In the genomic region with DNA sequence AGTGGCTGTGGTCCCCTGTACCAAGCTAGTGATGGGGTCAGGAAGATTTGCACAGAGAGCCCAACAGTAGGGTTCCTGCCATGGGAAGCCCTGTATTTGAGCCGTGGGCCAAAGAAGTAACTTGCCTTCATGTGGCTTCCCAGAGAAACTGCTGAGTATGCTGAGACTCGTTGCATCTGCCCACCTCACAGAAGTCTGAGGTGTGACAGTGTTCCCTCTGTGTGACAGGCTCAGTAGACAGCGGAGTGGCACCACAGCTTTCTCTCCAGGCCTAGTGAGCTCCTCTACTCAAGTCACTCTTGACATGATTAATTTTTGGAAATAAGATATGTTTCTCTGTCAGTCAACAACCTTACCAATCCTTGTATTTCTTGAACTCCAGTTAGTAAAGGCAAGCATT, we compare ENCODE assay signal across 1 mouse cellular context.
TF ChIP-seq lines count a peak whose summit lies in the region.

No protein-coding gene starts in this region.

TF ChIP-seq in CH12.LX, 34 proteins besides CTCF, POLR2A, EP300 and RAD21:
- TF ChIP-seq GABPA (IDR thresholded peaks at IDR 0.05; ENCODE audit: insufficient replicate concordance, low read depth, low read length) (no peak), ELF1 (IDR thresholded peaks at IDR 0.05; ENCODE audit: low read depth, low read length) (no peak), JUN (IDR thresholded peaks at IDR 0.05; ENCODE audit: insufficient read depth, low read depth, low read length) (no peak), USF2 (conservative IDR thresholded peaks at IDR 0.05; ENCODE audit: low read depth, low read length) (no peak), TBP (conservative IDR thresholded peaks at IDR 0.05; ENCODE audit: low read depth, low read length) (no peak), ZKSCAN1 (IDR thresholded peaks at IDR 0.05; ENCODE audit: borderline replicate concordance, low read depth, low read length) (no peak), NRF1 (IDR thresholded peaks at IDR 0.05; ENCODE audit: low read depth, low read length) (no peak), TCF12 (IDR thresholded peaks at IDR 0.05; ENCODE audit: low read depth, low read length) (no peak), MXI1 (IDR thresholded peaks at IDR 0.05; ENCODE audit: low read depth, low read length) (no peak), KAT2A (IDR thresholded peaks at IDR 0.05; ENCODE audit: insufficient replicate concordance, low read length) (no peak)
